Mouse (Mus musculus) lung, embryonic 16.5 days (tissue): ENCODE measurements around the gene Mbnl2. TPM values are rescaled to one million over a fixed set of nuclear protein-coding genes. Genes with fewer than 3 reads are reported as not detected.

Experiments
- ATAC-seq: fragments of 200-750 bp; cut with Nextera tagmentation; 2 replicates; pipeline ENCODE4 v1.8.0; 2017; ENCODE audit warnings: low read depth, mild to moderate bottlenecking, moderate library complexity
- H3K27ac ChIP-seq: fragments of 300-500 bp; sonication (generic); 2 replicates; pipeline ENCODE4 v1.5.1; 2014; ENCODE audit warnings: mild to moderate bottlenecking, control low read depth, low read length
- H3K27me3 ChIP-seq: fragments of 300-500 bp; sonication (generic); 2 replicates; pipeline ENCODE4 v1.6.1; 2014; ENCODE audit warnings: low read depth, low read length, mixed read lengths; ENCODE audit not compliant: control insufficient read depth, insufficient read depth
- H3K36me3 ChIP-seq: fragments of 300-500 bp; sonication (generic); 2 replicates; pipeline ENCODE4 v1.6.1; 2014; ENCODE audit warnings: low read length; ENCODE audit not compliant: control insufficient read depth, insufficient read depth
- H3K4me1 ChIP-seq: fragments of 300-500 bp; sonication (generic); replicated peaks from 2 replicates; pipeline ENCODE4 v1.6.1; 2014; ENCODE audit warnings: low read length, mixed read lengths; ENCODE audit not compliant: control insufficient read depth, insufficient read depth
- H3K4me2 ChIP-seq: fragments of 300-500 bp; sonication (generic); 2 replicates; pipeline ENCODE4 v1.6.1; 2014; ENCODE audit warnings: low read depth, low read length, control low read depth
- H3K4me3 ChIP-seq: fragments of 300-500 bp; sonication (generic); 2 replicates; pipeline ENCODE4 v1.5.1; 2014; ENCODE audit warnings: mild to moderate bottlenecking, low read length, control low read depth
- H3K9ac ChIP-seq: fragments of 300-500 bp; sonication (generic); 2 replicates; pipeline ENCODE4 v1.6.1; 2014; ENCODE audit warnings: low read length, control low read depth
- H3K9me3 ChIP-seq: fragments of 300-500 bp; sonication (generic); 2 replicates; pipeline ENCODE4 v1.6.1; 2016; ENCODE audit warnings: low read length; ENCODE audit not compliant: control insufficient read depth
- WGBS: fragments of 180-500 bp; shearing (Covaris S2); extraction: QIAGEN DNeasy Blood & Tissue Kit; methylation state at CpG from one replicate; pipeline ENCODE4 v1.1.7; 2014; 5-methylcytosine and 5-hydroxymethylcytosine counted together
- polyA plus RNA-seq: library from polyadenylated mRNA; unstranded; fragments of >200 nt; fragmentation: Nextera tagmentation; extraction: Ambion mirVana; gene quantifications from 2 replicates; pipeline ENCODE4 v1.2.1, GENCODE M21; 2015

Gene Mbnl2
- polyA plus RNA-seq, 1 experiment from 2014 or later = 164 TPM

GRCm38 (mm10) chr14:120478641-120479341 lies 203.3 kb downstream of the Mbnl2 start:
- peak overlapping the region; percentile 73 for H3K4me2 ChIP-seq
- peaks cover 19% of the 10 kb centered on the region for H3K4me1 ChIP-seq
- peak overlapping the region; percentile 98 for H3K27ac ChIP-seq
- H3K27me3 ChIP-seq = no peaks in the 10 kb centered on the region
- peaks cover 3% of the 10 kb centered on the region; the same call in 1 of the 2 replicates for H3K9me3 ChIP-seq
- 0% methylated on average over 61 of the region's 62 CpGs for WGBS
- H3K9ac ChIP-seq = peak overlapping the region; percentile 85
- peaks cover 8% of the 10 kb centered on the region for H3K36me3 ChIP-seq
- H3K4me3 ChIP-seq = peak overlapping the region; percentile 76
- peak; percentile 10 for ATAC-seq

GRCm38 (mm10) chr14:120480341-120480900 lies 205.0 kb downstream of the Mbnl2 start:
- Histone ChIP-seq H3K27me3 (no peaks in the 10 kb centered on the region), H3K9ac (0 out of 2 replicates have a peak overlapping the region, but pooled peaks have one; percentile 2), H3K27ac (no peak overlapping the region), H3K4me1 (peaks cover 25% of the 10 kb centered on the region), H3K36me3 (peaks cover 9% of the 10 kb centered on the region), H3K4me2 (peak overlapping the region; percentile 73), H3K9me3 (peaks cover 3% of the 10 kb centered on the region; the same call in 1 of the 2 replicates), H3K4me3 (peak overlapping the region; percentile 30)
- ATAC-seq = no peak
- WGBS = 55% methylated on average over 8 of the region's 8 CpGs

GRCm38 (mm10) chr14:120480927-120481326 lies 205.5 kb downstream of the Mbnl2 start:
- Histone ChIP-seq H3K4me3 (peak overlapping the region; percentile 30), H3K27ac (no peak overlapping the region), H3K36me3 (peaks cover 11% of the 10 kb centered on the region), H3K4me1 (peaks cover 26% of the 10 kb centered on the region), H3K9ac (no peak overlapping the region), H3K27me3 (no peaks in the 10 kb centered on the region), H3K9me3 (peaks cover 3% of the 10 kb centered on the region; the same call in 1 of the 2 replicates), H3K4me2 (peak overlapping the region; percentile 73)
- WGBS = 90% methylated on average over 4 of the region's 4 CpGs
- no peak for ATAC-seq

Other genes with a start within 250 kb of the Mbnl2 start
- 0.11 TPM in 1 of 2 replicates, not detected in the other for gene Oxgr1, start 233.2 kb upstream of the Mbnl2 start, polyA plus RNA-seq
- gene Rap2a, start 202.8 kb downstream of the Mbnl2 start, polyA plus RNA-seq = 15.7 and 16.2 TPM in 2 replicates